In genomic region chr7:29294111-29294761, GRCm38 (mm10) we compare ENCODE assay signal across 14 mouse cellular contexts. TPM values are rescaled to one million over a fixed set of nuclear protein-coding genes. Genes with fewer than 3 reads are reported as not detected.
DNase-seq lines count a peak whose midpoint lies in the region; ATAC-seq and TF ChIP-seq lines count a peak whose summit lies in the region.
"Had no signal": no experiment of that assay in that cellular context is flagged by ENCODE, and none has a peak within 500 bp of the region (broad histone marks: within the 10 kb centered on the region; RNA-seq: fewer than 3 reads in every experiment).

No protein-coding gene starts in this region.

- peaks cover 43% of the 10 kb centered on the region for H3K4me1 ChIP-seq in heart, embryonic 10.5 days
- peaks cover 26% of the 10 kb centered on the region for H3K4me1 ChIP-seq in heart, embryonic 11.5 days (ENCODE audit: control insufficient read depth, insufficient read depth, low read length)
- H3K4me1 ChIP-seq in lung, postnatal 0 days (ENCODE audit: insufficient read depth, low read depth, low read length): peaks cover 6% of the 10 kb centered on the region; the same call in 1 of the 2 replicates
- H3K4me1 ChIP-seq in ES-E14 (ENCODE audit: control insufficient read depth in 2 of 2, insufficient read depth in 2 of 2, low read length in 2 of 2, poor library complexity in 1 of 2): peaks cover 9 to 40% of the 10 kb centered on the region in 2 experiments; a peak in 3 of 4 replicates
- peaks cover 45% of the 10 kb centered on the region for H3K4me1 ChIP-seq in hindbrain, embryonic 12.5 days

- peak overlapping the region; percentile 33; the same call in 1 of the 2 replicates for H3K27ac ChIP-seq in heart, embryonic 10.5 days
- H3K27ac ChIP-seq in heart, embryonic 11.5 days (ENCODE audit: low read depth, low read length): no peak overlapping the region
- peak overlapping the region; percentile 95 for H3K27ac ChIP-seq in lung, postnatal 0 days (ENCODE audit: low read length)
- H3K27ac ChIP-seq in ES-E14 (ENCODE audit: insufficient read depth, low read depth, low read length, poor library complexity, severe bottlenecking): peak overlapping the region; percentile 72
- H3K27ac ChIP-seq in hindbrain, embryonic 12.5 days: peak overlapping the region; percentile 85; the same call in 1 of the 2 replicates

- peaks cover 49% of the 10 kb centered on the region for H3K27me3 ChIP-seq in heart, embryonic 10.5 days (ENCODE audit: insufficient read depth, poor library complexity, severe bottlenecking)
- peaks cover 16% of the 10 kb centered on the region for H3K27me3 ChIP-seq in heart, embryonic 11.5 days (ENCODE audit: control insufficient read depth, insufficient read depth, low read length)
- no peaks in the 10 kb centered on the region for H3K27me3 ChIP-seq in lung, postnatal 0 days (replicated peaks; ENCODE audit: insufficient read depth, low read length)
- peaks cover 6% of the 10 kb centered on the region; the same call in 1 of the 2 replicates for H3K27me3 ChIP-seq in hindbrain, embryonic 12.5 days

- H3K9ac ChIP-seq in heart, embryonic 11.5 days (ENCODE audit: low read depth, low read length): no peak overlapping the region
- H3K9ac ChIP-seq in lung, postnatal 0 days (replicated peaks; ENCODE audit: low read depth): no peak overlapping the region
- H3K9ac ChIP-seq in ES-E14 (ENCODE audit: insufficient read depth, low read depth, low read length, poor library complexity, severe bottlenecking): peak overlapping the region; percentile 21; the same call in 1 of the 2 replicates
- 0 out of 2 replicates have a peak overlapping the region, but pooled peaks have one; percentile 27 for H3K9ac ChIP-seq in hindbrain, embryonic 12.5 days
- H3K9ac ChIP-seq: liver, postnatal 0 days had no signal

- WGBS in heart, embryonic 10.5 days: 61% methylated on average over 13 of the region's 13 CpGs
- 59% methylated on average over 13 of the region's 13 CpGs for whole genome bisulfite sequencing in heart, embryonic 11.5 days (ENCODE audit: insufficient replicate concordance)
- WGBS in lung, postnatal 0 days: 73% methylated on average over 13 of the region's 13 CpGs
- WGBS in hindbrain, embryonic 12.5 days: 55% methylated on average over 13 of the region's 13 CpGs

- ATAC-seq in heart, embryonic 11.5 days (replicated peaks; ENCODE audit: insufficient number of reproducible peaks, low FRiP score, low TSS enrichment): no peak
- no peak for ATAC-seq in lung, postnatal 0 days
- ATAC-seq in hindbrain, embryonic 12.5 days (ENCODE audit: low FRiP score): no peak
- ATAC-seq in activated CD4-positive, CD25-positive, alpha-beta regulatory T cell, adult 4 months: no peak
- ATAC-seq: inflammation-experienced regulatory T-cells, adult 6 months; liver, postnatal 0 days had no signal

- no peak for DNase-seq in heart, embryonic 10.5 days (ENCODE audit: low spot score)
- no peak for DNase-seq in lung, postnatal 0 days (ENCODE audit: low spot score)
- no peak for DNase-seq in lung, adult 18-20 months
- no peak for DNase-seq in ES-E14 (ENCODE audit: low read depth, low spot score)
- DNase-seq in cerebellum, postnatal 36 days: no peak
- DNase-seq: adrenal gland, postnatal 14 days; layer of hippocampus, postnatal 36 days; liver, postnatal 0 days had no signal

- no peak for TF ChIP-seq CTCF in lung, postnatal 0 days (IDR thresholded peaks at IDR 0.05)

- no peak for TF ChIP-seq EP300 in lung, postnatal 0 days (IDR thresholded peaks at IDR 0.05)

- in situ Hi-C loops in ES-E14 (cut with MboI; ENCODE audit: low sequenced_read_pairs in 2 of 2, unreplicated experiment in 2 of 2): no loop called here

- no peaks in the 10 kb centered on the region for H3K36me3 ChIP-seq in heart, embryonic 10.5 days
- H3K36me3 ChIP-seq in heart, embryonic 11.5 days (ENCODE audit: control insufficient read depth, insufficient read depth, low read length): no peaks in the 10 kb centered on the region
- no peaks in the 10 kb centered on the region for H3K36me3 ChIP-seq in lung, postnatal 0 days (ENCODE audit: insufficient read depth, low read length)
- H3K36me3 ChIP-seq in ES-E14 (ENCODE audit: control insufficient read depth, insufficient read depth, low read length, poor library complexity, severe bottlenecking): peaks cover 2% of the 10 kb centered on the region; the same call in 1 of the 2 replicates
- H3K36me3 ChIP-seq in hindbrain, embryonic 12.5 days: no peaks in the 10 kb centered on the region
- H3K36me3 ChIP-seq: heart, embryonic 13.5 days; limb, embryonic 13.5 days had no signal

- H3K9me3 ChIP-seq in heart, embryonic 10.5 days: no peaks in the 10 kb centered on the region
- H3K9me3 ChIP-seq in heart, embryonic 11.5 days (replicated peaks; ENCODE audit: control insufficient read depth, low read length): no peaks in the 10 kb centered on the region
- H3K9me3 ChIP-seq in lung, postnatal 0 days (ENCODE audit: low read length): no peaks in the 10 kb centered on the region
- no peaks in the 10 kb centered on the region for H3K9me3 ChIP-seq in ES-E14 (ENCODE audit: control insufficient read depth, insufficient read depth, low read depth, low read length)
- H3K9me3 ChIP-seq in hindbrain, embryonic 12.5 days (replicated peaks): no peaks in the 10 kb centered on the region
- H3K9me3 ChIP-seq: heart, embryonic 13.5 days; limb, embryonic 13.5 days had no signal

- no peak overlapping the region for H3K4me3 ChIP-seq in heart, embryonic 10.5 days
- H3K4me3 ChIP-seq in heart, embryonic 11.5 days (ENCODE audit: low read depth, low read length): no peak overlapping the region
- H3K4me3 ChIP-seq in lung, postnatal 0 days (ENCODE audit: low read depth, low read length): no peak overlapping the region
- 0 out of 4 replicates have a peak overlapping the region, but pooled peaks of 1 of the 2 experiments have one; percentile 6 for H3K4me3 ChIP-seq in ES-E14 (ENCODE audit: insufficient read depth in 1 of 2, low read depth in 1 of 2, low read length in 2 of 2, poor library complexity in 1 of 2, severe bottlenecking in 1 of 2)
- no peak overlapping the region for H3K4me3 ChIP-seq in hindbrain, embryonic 12.5 days
- H3K4me3 ChIP-seq: heart, embryonic 13.5 days; limb, embryonic 13.5 days had no signal

- no peak overlapping the region for H3K4me2 ChIP-seq in heart, embryonic 11.5 days
- no peak overlapping the region for H3K4me2 ChIP-seq in lung, postnatal 0 days (replicated peaks; ENCODE audit: low read depth, low read length)
- no peak overlapping the region for H3K4me2 ChIP-seq in hindbrain, embryonic 12.5 days (replicated peaks)
- H3K4me2 ChIP-seq: heart, embryonic 13.5 days; limb, embryonic 13.5 days had no signal

TF ChIP-seq in ES-E14, 5 proteins besides CTCF, POLR2A, EP300 and RAD21:
- TF ChIP-seq ZC3H11A (IDR thresholded peaks at IDR 0.05; ENCODE audit: borderline replicate concordance, low read depth, low read length): no peak
- TF ChIP-seq CHD2 (IDR thresholded peaks at IDR 0.05; ENCODE audit: low read depth, low read length): no peak
- TF ChIP-seq HCFC1 (IDR thresholded peaks at IDR 0.05; ENCODE audit: borderline replicate concordance, insufficient read depth, low read length): no peak
- TF ChIP-seq ZNF384 (IDR thresholded peaks at IDR 0.05; ENCODE audit: low read depth, low read length): no peak
- TF ChIP-seq MAFK (IDR thresholded peaks at IDR 0.05; ENCODE audit: insufficient read depth, low read depth, low read length): no peak
TF ChIP-seq in ES-E14: peak in this region for 0.

RNA-seq across cellular contexts. Expression of gene Ppp1r14a, which starts 5.1 kb away (rescaled TPM):
- 6.4 and 13.8 TPM in 2 replicates for polyA plus RNA-seq in heart, embryonic 10.5 days (2016; fragmentation: Nextera tagmentation; extraction: Ambion mirVana)
- polyA plus RNA-seq in heart, embryonic 11.5 days (2014; fragmentation: Nextera tagmentation; extraction: Ambion mirVana): 9.4 and 10.3 TPM in 2 replicates
- polyA plus RNA-seq in lung, postnatal 0 days (2015; fragmentation: Nextera tagmentation; extraction: Ambion mirVana): 222 and 246 TPM in 2 replicates
- 10.6 and 11.2 TPM in 2 replicates for total RNA-seq in ES-E14 (2012; rRNA removed)
- 20.8 and 22.4 TPM in 2 replicates for polyA plus RNA-seq in hindbrain, embryonic 12.5 days (2016; fragmentation: Nextera tagmentation; extraction: Ambion mirVana)
- polyA plus RNA-seq in activated CD4-positive, CD25-positive, alpha-beta regulatory T cell, adult 4 months (2017; shearing (Covaris generic)): not detected
- polyA plus RNA-seq: inflammation-experienced regulatory T-cells, adult 6 months had no signal

RNA-seq across cellular contexts. Expression of gene Dpf1, which starts 9.5 kb away (rescaled TPM):
- 2.5 and 8.7 TPM in 2 replicates for polyA plus RNA-seq in heart, embryonic 10.5 days (2016; fragmentation: Nextera tagmentation; extraction: Ambion mirVana)
- polyA plus RNA-seq in heart, embryonic 11.5 days (2014; fragmentation: Nextera tagmentation; extraction: Ambion mirVana): 2.9 and 3.3 TPM in 2 replicates
- polyA plus RNA-seq in lung, postnatal 0 days (2015; fragmentation: Nextera tagmentation; extraction: Ambion mirVana): 2.0 and 2.5 TPM in 2 replicates
- 18.0 and 20.0 TPM in 2 replicates for total RNA-seq in ES-E14 (2012; rRNA removed)
- polyA plus RNA-seq in hindbrain, embryonic 12.5 days (2016; fragmentation: Nextera tagmentation; extraction: Ambion mirVana): 102 and 110 TPM in 2 replicates
- not detected for polyA plus RNA-seq in activated CD4-positive, CD25-positive, alpha-beta regulatory T cell, adult 4 months (2017; shearing (Covaris generic))

RNA-seq across cellular contexts. Expression of gene Spint2, which starts 12.5 kb away (rescaled TPM):
- 32.4 and 63.4 TPM in 2 replicates for polyA plus RNA-seq in heart, embryonic 10.5 days (2016; fragmentation: Nextera tagmentation; extraction: Ambion mirVana)
- 39.2 and 42.8 TPM in 2 replicates for polyA plus RNA-seq in heart, embryonic 11.5 days (2014; fragmentation: Nextera tagmentation; extraction: Ambion mirVana)
- 429 and 453 TPM in 2 replicates for polyA plus RNA-seq in lung, postnatal 0 days (2015; fragmentation: Nextera tagmentation; extraction: Ambion mirVana)
- 202 and 424 TPM in 2 replicates for total RNA-seq in ES-E14 (2012; rRNA removed)
- 42.6 and 63.3 TPM in 2 replicates for polyA plus RNA-seq in hindbrain, embryonic 12.5 days (2016; fragmentation: Nextera tagmentation; extraction: Ambion mirVana)
- polyA plus RNA-seq in activated CD4-positive, CD25-positive, alpha-beta regulatory T cell, adult 4 months (2017; shearing (Covaris generic)): 10 to 100 TPM; 66.6 to 70.2 TPM

RNA-seq across cellular contexts. Expression of gene 2200002D01Rik, which starts 46.0 kb away (rescaled TPM):
- polyA plus RNA-seq in heart, embryonic 10.5 days (2016; fragmentation: Nextera tagmentation; extraction: Ambion mirVana): 8.2 and 9.7 TPM in 2 replicates
- 7.0 and 8.8 TPM in 2 replicates for polyA plus RNA-seq in heart, embryonic 11.5 days (2014; fragmentation: Nextera tagmentation; extraction: Ambion mirVana)
- 123 and 134 TPM in 2 replicates for polyA plus RNA-seq in lung, postnatal 0 days (2015; fragmentation: Nextera tagmentation; extraction: Ambion mirVana)
- total RNA-seq in ES-E14 (2012; rRNA removed): 19.9 and 20.0 TPM in 2 replicates
- polyA plus RNA-seq in hindbrain, embryonic 12.5 days (2016; fragmentation: Nextera tagmentation; extraction: Ambion mirVana): 1.8 and 2.4 TPM in 2 replicates
- polyA plus RNA-seq in activated CD4-positive, CD25-positive, alpha-beta regulatory T cell, adult 4 months (2017; shearing (Covaris generic)): 1 to 10 TPM; 2.7 to 3.6 TPM
- total RNA-seq: layer of hippocampus, postnatal 36 days had no signal

RNA-seq across cellular contexts. Expression of gene Yif1b, which starts 56.1 kb away (rescaled TPM):
- polyA plus RNA-seq in heart, embryonic 10.5 days (2016; fragmentation: Nextera tagmentation; extraction: Ambion mirVana): 126 and 131 TPM in 2 replicates
- polyA plus RNA-seq in heart, embryonic 11.5 days (2014; fragmentation: Nextera tagmentation; extraction: Ambion mirVana): 107 and 110 TPM in 2 replicates
- polyA plus RNA-seq in lung, postnatal 0 days (2015; fragmentation: Nextera tagmentation; extraction: Ambion mirVana): 93.9 and 96.2 TPM in 2 replicates
- 201 and 296 TPM in 2 replicates for total RNA-seq in ES-E14 (2012; rRNA removed)
- 81.9 and 83.4 TPM in 2 replicates for polyA plus RNA-seq in hindbrain, embryonic 12.5 days (2016; fragmentation: Nextera tagmentation; extraction: Ambion mirVana)
- polyA plus RNA-seq in activated CD4-positive, CD25-positive, alpha-beta regulatory T cell, adult 4 months (2017; shearing (Covaris generic)): 10 to 100 TPM; 57.6 to 73.2 TPM

Comparison
In these comparisons a context has a peak if more than half of its experiments do, and no peak if none do; other contexts are left out.
1. H3K9ac ChIP-seq: peak in ES-E14 (single experiment) and hindbrain, embryonic 12.5 days (single experiment); none in heart, embryonic 11.5 days (single experiment) and lung, postnatal 0 days (single experiment).
2. RNA of gene Dpf1, which starts 9.5 kb away (polyA plus RNA-seq): 102 to 110 TPM in hindbrain, embryonic 12.5 days; 2.5 to 8.7 TPM in heart, embryonic 10.5 days, 2.9 to 3.3 TPM in heart, embryonic 11.5 days, 2.0 to 2.5 TPM in lung, postnatal 0 days and not detected in activated CD4-positive, CD25-positive, alpha-beta regulatory T cell, adult 4 months; every median in the first group is over 10 times any median in the second.